Mouse (Mus musculus) cerebellum, postnatal 36 days (tissue): ENCODE measurements around the gene Pnmt.
"Not testable (repeated sequence)": the region's sequence is repeated elsewhere in the genome, so short reads cannot be mapped to it uniquely, and the experiment has no call there.

Experiments used
- DNase-seq, 2 experiments: peaks; one replicate each; pipeline ENCODE4 v3.0.0; 2021 to 2022; ENCODE audit warnings: mixed read lengths in 2 of 2

The Pnmt gene

GRCm38 (mm10) chr11:98358161-98359083 is 27.8 kb upstream of the Pnmt start, which contains the start of gene Stard3:
TSS of gene Stard3 (plus strand) at chr11:98358368.
- DNase-seq: peak; percentile 79 to 87

- no peak for DNase-seq
Observed at GRCm38 (mm10) chr11:98360866-98361521, 25.3 kb upstream of the Pnmt start.

- no peak for DNase-seq
Observed at GRCm38 (mm10) chr11:98363817-98364216, 22.4 kb upstream of the Pnmt start.

- no peak for DNase-seq
Observed at GRCm38 (mm10) chr11:98364410-98364809, 21.8 kb upstream of the Pnmt start.

- DNase-seq: no peak
Observed at GRCm38 (mm10) chr11:98366290-98366689, 20.0 kb upstream of the Pnmt start.

GRCm38 (mm10) chr11:98367171-98367862 is 18.9 kb upstream of the Pnmt start:
- no peak for DNase-seq

GRCm38 (mm10) chr11:98367863-98368186 is 18.4 kb upstream of the Pnmt start:
- no peak for DNase-seq

- DNase-seq: peak; percentile 58 to 66
Observed at GRCm38 (mm10) chr11:98369337-98369736, 16.9 kb upstream of the Pnmt start.

- DNase-seq: no peak
Observed at GRCm38 (mm10) chr11:98370588-98370987, 15.7 kb upstream of the Pnmt start.

GRCm38 (mm10) chr11:98371556-98372240 is 14.6 kb upstream of the Pnmt start:
- no peak for DNase-seq

- peak; percentile 70 to 71 for DNase-seq
Observed at GRCm38 (mm10) chr11:98372406-98372805, 13.8 kb upstream of the Pnmt start.

GRCm38 (mm10) chr11:98373244-98373643 is 13.0 kb upstream of the Pnmt start:
- DNase-seq: no peak

GRCm38 (mm10) chr11:98374266-98374665 is 12.0 kb upstream of the Pnmt start:
- no peak for DNase-seq

GRCm38 (mm10) chr11:98376756-98377155 is 9.5 kb upstream of the Pnmt start:
- no peak for DNase-seq

GRCm38 (mm10) chr11:98377787-98378186 is 8.5 kb upstream of the Pnmt start:
- no peak for DNase-seq

GRCm38 (mm10) chr11:98379379-98379778 is 6.9 kb upstream of the Pnmt start:
- no peak for DNase-seq

- DNase-seq: peak; percentile 69 to 71
Observed at GRCm38 (mm10) chr11:98380106-98380505, 6.1 kb upstream of the Pnmt start.

- DNase-seq: no peak
Observed at GRCm38 (mm10) chr11:98381651-98382050, 4.6 kb upstream of the Pnmt start.

- DNase-seq: not testable (repeated sequence)
Observed at GRCm38 (mm10) chr11:98382405-98382804, 3.8 kb upstream of the Pnmt start.

- DNase-seq: peak; percentile 49 to 56
Observed at GRCm38 (mm10) chr11:98383261-98384030, 2.8 kb upstream of the Pnmt start, which contains the start of gene Tcap. TSS of gene Tcap (plus strand) at chr11:98383811.

- no peak for DNase-seq
Observed at GRCm38 (mm10) chr11:98384216-98384615, 2.0 kb upstream of the Pnmt start.
